Mouse (Mus musculus) midbrain, postnatal 0 days (tissue): ENCODE results near the gene Pcdh7. TPM values are rescaled to one million over a fixed set of nuclear protein-coding genes. Genes with fewer than 3 reads are reported as not detected.

ENCODE experiments used
- ATAC-seq: fragments of 200-750 bp; cut with Nextera tagmentation; 2 replicates; pipeline ENCODE4 v1.8.0; 2017; ENCODE audit warnings: moderate number of reproducible peaks, mild to moderate bottlenecking, moderate TSS enrichment, moderate library complexity; ENCODE audit not compliant: low FRiP score
- DNase-seq: peaks from one replicate; pipeline ENCODE4 v3.0.0-alpha.2; 2015; ENCODE audit warnings: low spot score
- H3K27ac ChIP-seq: fragments of 300-500 bp; sonication (generic); 2 replicates; pipeline ENCODE4 v1.5.1; 2014; ENCODE audit warnings: low read depth, mild to moderate bottlenecking, low read length, mixed read lengths
- H3K27me3 ChIP-seq: fragments of 300-500 bp; sonication (generic); 2 replicates; pipeline ENCODE4 v1.6.1; 2014; ENCODE audit warnings: low read length, control low read depth, mixed read lengths; ENCODE audit not compliant: insufficient read depth
- H3K36me3 ChIP-seq: fragments of 300-500 bp; sonication (generic); 2 replicates; pipeline ENCODE4 v1.6.1; 2014; ENCODE audit warnings: low read length, control low read depth, mixed read lengths; ENCODE audit not compliant: insufficient read depth
- H3K4me1 ChIP-seq: fragments of 300-500 bp; sonication (generic); 2 replicates; pipeline ENCODE4 v1.6.1; 2014; ENCODE audit warnings: mild to moderate bottlenecking, control low read depth, antibody characterized with exemption, low read length, mixed read lengths; ENCODE audit not compliant: insufficient read depth
- H3K4me2 ChIP-seq: fragments of 300-500 bp; sonication (generic); 2 replicates; pipeline ENCODE4 v1.6.1; 2014; ENCODE audit warnings: low read depth, mild to moderate bottlenecking, low read length, mixed read lengths; ENCODE audit not compliant: poor library complexity, severe bottlenecking
- H3K4me3 ChIP-seq: fragments of 300-500 bp; sonication (generic); 2 replicates; pipeline ENCODE4 v1.5.1; 2014; ENCODE audit warnings: low read depth, mild to moderate bottlenecking, low read length, moderate library complexity
- H3K9ac ChIP-seq: fragments of 300-500 bp; sonication (generic); replicated peaks from 2 replicates; pipeline ENCODE4 v1.6.1; 2014; ENCODE audit warnings: mild to moderate bottlenecking, low read length, moderate library complexity, mixed read lengths; ENCODE audit not compliant: poor library complexity, severe bottlenecking
- H3K9me3 ChIP-seq: fragments of 300-500 bp; sonication (generic); 2 replicates; pipeline ENCODE4 v1.6.1; 2016; ENCODE audit warnings: low read length, control low read depth
- CTCF ChIP-seq: IDR thresholded peaks from 2 replicates; pipeline ENCODE4 v1.5.1; 2016; ENCODE audit warnings: antibody characterized with exemption, mild to moderate bottlenecking
- WGBS: fragments of 180-500 bp; shearing (Covaris S2); extraction: QIAGEN DNeasy Blood & Tissue Kit; methylation state at CpG from one replicate; pipeline ENCODE4 v1.1.7; 2014; 5-methylcytosine and 5-hydroxymethylcytosine counted together
- polyA plus RNA-seq: library from polyadenylated mRNA; unstranded; fragments of >200 nt; fragmentation: Nextera tagmentation; extraction: Ambion mirVana; gene quantifications from 2 replicates; pipeline ENCODE4 v1.2.1, GENCODE M21; 2015
- total RNA-seq: library from RNA; depleted of rRNA; stranded (reverse); fragments of >200 nt; gene quantifications from 2 replicates; pipeline ENCODE4 v1.2.3, GENCODE M21; 2014

The Pcdh7 gene
- total and polyA plus RNA-seq, 2 experiments from 2014 or later: 29.6 to 157 TPM

- H3K4me1 ChIP-seq: peaks cover 3% of the 10 kb centered on the region; the same call in 1 of the 2 replicates
- WGBS: 75% methylated on average over 1 of the region's 1 CpGs
- no peaks in the 10 kb centered on the region for H3K27me3 ChIP-seq
- H3K27ac ChIP-seq: no peak overlapping the region
- no peaks in the 10 kb centered on the region for H3K36me3 ChIP-seq
- H3K4me3 ChIP-seq: no peak overlapping the region
- no peaks in the 10 kb centered on the region for H3K9me3 ChIP-seq
- ATAC-seq (no peak), DNase-seq (no peak)
- no peak overlapping the region for H3K9ac ChIP-seq
- no peak overlapping the region for H3K4me2 ChIP-seq
- TF ChIP-seq CTCF: no peak
These were observed 153.0 kb downstream of the Pcdh7 start for GRCm38 (mm10) chr5:57870727-57871126.

GRCm38 (mm10) chr5:57884982-57885381 is 167.2 kb downstream of the Pcdh7 start:
- Histone ChIP-seq H3K27ac (no peak overlapping the region), H3K4me1 (no peaks in the 10 kb centered on the region), H3K4me2 (no peak overlapping the region), H3K9me3 (no peaks in the 10 kb centered on the region), H3K9ac (no peak overlapping the region), H3K36me3 (no peaks in the 10 kb centered on the region), H3K4me3 (no peak overlapping the region), H3K27me3 (no peaks in the 10 kb centered on the region)
- ATAC-seq (no peak), DNase-seq (no peak)
- TF ChIP-seq CTCF: no peak

DNA sequence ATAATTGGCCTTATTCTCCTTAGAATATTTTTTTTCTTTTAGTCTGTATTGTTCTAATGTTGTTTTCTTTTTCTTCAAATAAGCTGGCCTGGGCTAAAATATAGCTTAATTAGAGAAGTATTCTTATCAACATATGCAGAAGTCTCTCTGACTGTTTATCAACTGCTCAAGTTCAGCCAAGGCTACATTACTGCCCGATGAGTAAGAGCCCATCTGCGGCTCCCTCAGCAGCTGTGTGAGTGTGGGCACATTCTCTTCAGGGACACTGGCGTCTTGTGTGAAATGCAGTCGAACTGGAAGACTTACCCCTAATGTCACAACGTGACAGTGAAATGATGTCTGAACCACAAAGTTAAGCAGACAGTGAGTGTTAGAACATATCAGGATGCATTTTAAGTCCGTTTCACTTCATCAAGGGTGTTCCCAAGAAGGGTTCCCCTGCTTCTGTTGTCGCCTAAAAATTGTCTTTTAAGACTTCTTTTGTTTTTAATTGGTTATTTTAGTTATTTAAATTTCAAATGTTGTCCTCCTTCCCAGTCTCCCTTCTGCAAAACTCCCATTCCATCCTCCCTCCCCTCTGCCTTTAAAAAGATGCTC is 181.3 kb downstream of the Pcdh7 start:
- Histone ChIP-seq H3K9ac (no peak overlapping the region), H3K4me2 (no peak overlapping the region), H3K27ac (no peak overlapping the region), H3K9me3 (no peaks in the 10 kb centered on the region), H3K4me1 (no peaks in the 10 kb centered on the region), H3K36me3 (no peaks in the 10 kb centered on the region), H3K27me3 (no peaks in the 10 kb centered on the region), H3K4me3 (no peak overlapping the region)
- ATAC-seq (no peak), DNase-seq (no peak)
- 78% methylated on average over 7 of the region's 7 CpGs for WGBS
- TF ChIP-seq CTCF: no peak

DNA sequence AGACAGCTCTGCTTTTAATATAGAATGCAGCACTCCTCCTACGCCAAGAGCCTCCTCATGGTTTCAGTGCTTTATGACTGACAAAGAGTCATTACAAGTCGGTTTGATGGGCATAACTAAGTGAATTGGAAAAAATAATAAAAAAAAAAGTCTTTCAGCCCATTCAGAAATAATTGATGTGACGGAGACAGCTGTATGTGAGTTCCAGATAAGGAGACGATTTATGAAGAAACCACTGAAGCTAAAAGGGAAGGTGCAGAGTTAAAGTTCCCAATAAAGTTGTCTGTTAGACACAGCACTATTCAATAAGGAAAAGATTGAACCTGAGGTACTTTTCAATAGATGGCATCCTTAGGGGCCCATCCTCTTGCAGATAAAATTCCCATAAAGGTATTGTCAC is 189.5 kb downstream of the Pcdh7 start:
- no peak for ATAC-seq
- no peaks in the 10 kb centered on the region for H3K4me1 ChIP-seq
- no peak overlapping the region for H3K9ac ChIP-seq
- DNase-seq: no peak
- H3K27ac ChIP-seq: no peak overlapping the region
- no peaks in the 10 kb centered on the region for H3K9me3 ChIP-seq
- TF ChIP-seq CTCF: no peak
- no peak overlapping the region for H3K4me2 ChIP-seq
- no peaks in the 10 kb centered on the region for H3K27me3 ChIP-seq
- 64% methylated on average over 4 of the region's 4 CpGs for WGBS
- H3K4me3 ChIP-seq: no peak overlapping the region
- H3K36me3 ChIP-seq: no peaks in the 10 kb centered on the region

GRCm38 (mm10) chr5:57921140-57921539 is 203.4 kb downstream of the Pcdh7 start:
- Histone ChIP-seq H3K27ac (no peak overlapping the region), H3K4me3 (no peak overlapping the region), H3K4me1 (no peaks in the 10 kb centered on the region), H3K36me3 (no peaks in the 10 kb centered on the region), H3K9ac (no peak overlapping the region), H3K27me3 (no peaks in the 10 kb centered on the region), H3K9me3 (no peaks in the 10 kb centered on the region), H3K4me2 (no peak overlapping the region)
- no peak for TF ChIP-seq CTCF
- 81% methylated on average over 5 of the region's 5 CpGs for WGBS
- ATAC-seq (no peak), DNase-seq (no peak)

DNA sequence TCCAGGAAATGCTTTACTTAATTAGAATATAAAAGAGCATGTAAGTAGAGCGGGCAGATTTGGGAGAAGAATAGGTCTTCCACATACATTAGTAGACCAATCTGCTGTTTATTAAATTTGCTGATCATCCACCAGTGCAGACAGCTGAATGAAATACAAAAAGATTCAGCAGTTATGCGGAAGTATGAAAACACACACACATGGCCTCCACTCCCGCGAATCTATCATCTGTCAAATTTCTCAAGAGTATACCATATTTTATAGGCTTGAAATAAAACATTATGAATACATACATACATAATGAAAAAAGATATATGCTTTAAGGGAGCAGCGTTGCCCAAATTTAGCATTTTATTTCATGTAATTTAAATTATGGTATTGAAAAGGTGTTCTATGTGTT is 213.6 kb downstream of the Pcdh7 start:
- 87% methylated on average over 5 of the region's 5 CpGs for WGBS
- ATAC-seq: no peak
- no peaks in the 10 kb centered on the region for H3K9me3 ChIP-seq

More for the DNA sequence above, 213.6 kb downstream of the Pcdh7 start:
- no peak overlapping the region for H3K9ac ChIP-seq
- H3K27ac ChIP-seq: no peak overlapping the region
- no peak for TF ChIP-seq CTCF
- no peak overlapping the region for H3K4me2 ChIP-seq
- H3K27me3 ChIP-seq: no peaks in the 10 kb centered on the region
- H3K4me3 ChIP-seq: no peak overlapping the region
- H3K4me1 ChIP-seq: no peaks in the 10 kb centered on the region
- DNase-seq: no peak
- no peaks in the 10 kb centered on the region for H3K36me3 ChIP-seq
